Mouse (Mus musculus): ENCODE data around the gene Slc12a9.

DNA sequence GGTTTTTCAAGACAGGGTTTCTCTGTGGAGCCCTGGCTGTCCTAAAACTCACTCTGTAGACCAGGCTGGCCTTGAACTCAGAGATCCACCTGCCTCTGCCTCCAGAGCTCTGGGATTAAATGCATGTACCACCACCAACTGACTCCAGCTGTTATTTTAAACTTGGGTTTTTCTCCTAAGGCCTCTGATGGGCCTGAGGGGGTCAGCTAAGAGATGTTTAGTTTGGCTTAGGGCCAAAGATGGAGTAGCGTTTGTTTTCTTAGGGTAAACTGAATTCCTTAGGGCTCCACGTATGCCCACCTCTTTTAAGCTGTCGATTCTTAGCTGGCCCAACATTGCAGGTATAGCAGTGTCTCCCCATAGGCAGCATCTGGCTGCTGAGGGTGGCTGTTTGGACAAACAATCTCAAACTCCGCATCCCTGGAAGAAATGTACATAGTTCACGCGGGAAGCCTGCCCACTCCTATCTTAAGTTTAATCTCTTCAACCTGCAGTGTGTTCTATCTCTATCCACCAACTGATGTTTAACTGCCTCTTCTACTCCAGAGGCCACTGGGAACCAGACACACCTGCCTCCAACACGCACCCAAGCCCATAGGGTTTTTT, 9.1 kb upstream of the Slc12a9 start:
- no peak for TF ChIP-seq CTCF (IDR thresholded peaks at IDR 0.05; ENCODE audit: low read depth, low read length)
- TF ChIP-seq GATA1 (IDR thresholded peaks at IDR 0.05; ENCODE audit: borderline replicate concordance, low read length), result no peak

All from G1E (cell line).